In the genomic region with DNA sequence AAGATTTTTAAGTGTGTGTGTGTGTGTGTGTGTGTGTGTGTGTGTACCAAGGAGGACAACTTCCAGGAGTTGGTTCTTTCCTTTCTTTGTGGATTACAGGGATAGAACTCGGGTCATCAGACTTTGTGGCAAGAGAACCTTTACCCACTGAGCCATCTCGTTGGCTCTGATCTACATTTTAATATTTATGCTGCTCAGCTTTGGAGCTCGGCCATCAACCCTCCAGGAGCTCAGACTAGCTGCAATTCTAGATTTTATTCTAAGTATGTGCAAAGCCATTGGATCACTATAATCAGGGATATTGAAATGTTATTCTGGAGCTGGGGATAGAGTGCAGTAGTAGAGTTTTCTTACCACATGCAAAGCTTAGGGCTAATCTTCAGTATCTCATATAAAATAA, we compare ENCODE assay signal across 30 mouse cellular contexts.
"Had no signal": no experiment of that assay in that cellular context is flagged by ENCODE, and none has a peak within 500 bp of the region (broad histone marks: within the 10 kb centered on the region; RNA-seq: fewer than 3 reads in every experiment).

No protein-coding gene starts in this region.

- H3K27ac ChIP-seq: heart, embryonic 13.5 days; heart, embryonic 15.5 days; hindbrain, embryonic 10.5 days; hindbrain, embryonic 12.5 days; hindbrain, embryonic 13.5 days; hindbrain, embryonic 14.5 days; hindbrain, embryonic 15.5 days; hindbrain, postnatal 0 days; intestine, embryonic 15.5 days; kidney, embryonic 15.5 days; kidney, postnatal 0 days; layer of hippocampus, adult 2 months; left cerebral cortex, adult 2 months had no signal

- DNase-seq: heart, postnatal 10 days; heart, postnatal 14 days; heart, postnatal 36 days; heart, postnatal 4 days; kidney, adult 11 months; kidney, adult 18-20 months; kidney, adult 2 months; kidney, adult 8-10 months; kidney, adult 9 months; kidney, postnatal 10 days; kidney, postnatal 14 days; kidney, postnatal 25 days; kidney, postnatal 36 days; kidney, postnatal 4 days; layer of hippocampus, adult 9-11 months; layer of hippocampus, postnatal 36 days had no signal

- H3K4me3 ChIP-seq: heart, embryonic 12.5 days; heart, embryonic 13.5 days; heart, embryonic 15.5 days; hindbrain, embryonic 10.5 days; hindbrain, embryonic 12.5 days; hindbrain, embryonic 13.5 days; hindbrain, embryonic 15.5 days; intestine, embryonic 15.5 days; kidney, embryonic 15.5 days; layer of hippocampus, adult 2 months; left cerebral cortex, adult 2 months had no signal

- H3K4me1 ChIP-seq: heart, embryonic 12.5 days; heart, embryonic 13.5 days; heart, embryonic 15.5 days; hindbrain, embryonic 10.5 days; hindbrain, embryonic 12.5 days; hindbrain, embryonic 13.5 days; hindbrain, embryonic 15.5 days; intestine, embryonic 15.5 days; kidney, embryonic 15.5 days had no signal

- H3K27me3 ChIP-seq: heart, embryonic 12.5 days; heart, embryonic 13.5 days; heart, embryonic 15.5 days; hindbrain, embryonic 12.5 days; hindbrain, embryonic 13.5 days; hindbrain, embryonic 15.5 days; intestine, embryonic 15.5 days had no signal

- H3K36me3 ChIP-seq: heart, embryonic 12.5 days; heart, embryonic 13.5 days; heart, embryonic 15.5 days; hindbrain, embryonic 10.5 days; hindbrain, embryonic 12.5 days; hindbrain, embryonic 13.5 days; hindbrain, embryonic 15.5 days; intestine, embryonic 15.5 days; kidney, embryonic 15.5 days had no signal
